Mouse (Mus musculus) CH12.LX (cell line): ENCODE measurements around the gene Esyt3. TPM values are rescaled to one million over a fixed set of nuclear protein-coding genes. Genes with fewer than 3 reads are reported as not detected.

Experiments
- DNase-seq: peaks from one replicate; pipeline ENCODE4 v3.0.0-alpha.2; 2013; ENCODE audit errors: extremely low read depth
- H3K27ac ChIP-seq: 2 replicates; pipeline ENCODE4 v1.5.1; 2012; ENCODE audit warnings: low read depth, mild to moderate bottlenecking, control low read depth, moderate library complexity; ENCODE audit not compliant: insufficient read depth
- H3K27me3 ChIP-seq: replicated peaks from 2 replicates; pipeline ENCODE3; 2012; ENCODE audit warnings: inconsistent platforms
- H3K36me3 ChIP-seq, 2 experiments: replicated peaks in 1 of 2; 2 replicates each; pipeline versions ENCODE3 to v1.6.1; 2012; ENCODE audit warnings: inconsistent platforms in 1 of 2, low read length in 1 of 2, mild to moderate bottlenecking in 1 of 2, mixed read lengths in 1 of 2, moderate library complexity in 1 of 2; ENCODE audit not compliant: control insufficient read depth in 1 of 2, insufficient read depth in 1 of 2
- H3K4me1 ChIP-seq, 2 experiments: 2 replicates each; pipeline ENCODE4 v1.6.1; 2012; ENCODE audit warnings: inconsistent platforms in 1 of 2, moderate library complexity in 1 of 2; ENCODE audit not compliant: insufficient read depth in 2 of 2, control insufficient read depth in 1 of 2
- H3K4me2 ChIP-seq: 2 replicates; pipeline ENCODE4 v1.6.1; 2012; ENCODE audit warnings: low read depth, mild to moderate bottlenecking, control low read depth; ENCODE audit not compliant: poor library complexity, insufficient read depth, severe bottlenecking
- H3K4me3 ChIP-seq, 3 experiments: fragments of 150-350 bp in 1 of 3; sonication (generic) in 1 of 3; replicated peaks in 1 of 3; 2 replicates each; pipeline versions ENCODE3 to v1.5.1; 2011 to 2012; ENCODE audit warnings: low read depth in 2 of 3, low read length in 2 of 3, mild to moderate bottlenecking in 2 of 3, moderate library complexity in 2 of 3, control low read depth in 1 of 3, improper control_type of control experiment in 1 of 3, inconsistent platforms in 1 of 3, mixed read lengths in 1 of 3; ENCODE audit not compliant: poor library complexity in 1 of 3
- H3K79me2 ChIP-seq: replicated peaks from 2 replicates; pipeline ENCODE4 v1.6.1; 2012; ENCODE audit warnings: mild to moderate bottlenecking, moderate library complexity; ENCODE audit not compliant: control insufficient read depth, poor library complexity, insufficient read depth, severe bottlenecking; ENCODE audit errors: extremely low read depth
- H3K9ac ChIP-seq: 2 replicates; pipeline ENCODE4 v1.6.1; 2012; ENCODE audit warnings: low read depth, mild to moderate bottlenecking, control low read depth, moderate library complexity; ENCODE audit not compliant: insufficient read depth
- H3K9me3 ChIP-seq: replicated peaks from 2 replicates; pipeline ENCODE3; 2012; ENCODE audit warnings: low read length, inconsistent platforms, mixed read lengths
- E2F4 ChIP-seq: IDR thresholded peaks from 2 replicates; pipeline ENCODE4 v1.6.1; 2011; ENCODE audit warnings: low read depth, low read length, improper control_type of control experiment; ENCODE audit not compliant: insufficient replicate concordance
- EP300 ChIP-seq: IDR thresholded peaks from 2 replicates; pipeline ENCODE4 v1.6.1; 2011; ENCODE audit warnings: low read length, improper control_type of control experiment
- ETS1 ChIP-seq: conservative IDR thresholded peaks from 2 replicates; pipeline ENCODE4 v1.6.1; 2012; ENCODE audit warnings: low read depth, mild to moderate bottlenecking, inconsistent platforms, low read length, improper control_type of control experiment, moderate library complexity
- GABPA ChIP-seq: IDR thresholded peaks from 2 replicates; pipeline ENCODE4 v1.6.1; 2012; ENCODE audit warnings: low read depth, low read length, improper control_type of control experiment, inconsistent platforms; ENCODE audit not compliant: insufficient replicate concordance
- HCFC1 ChIP-seq: IDR thresholded peaks from 2 replicates; pipeline ENCODE4 v1.6.1; 2012; ENCODE audit warnings: low read depth, mild to moderate bottlenecking, inconsistent platforms, low read length, improper control_type of control experiment
- IRF4 ChIP-seq: IDR thresholded peaks from 2 replicates; pipeline ENCODE4 v1.6.1; 2014; ENCODE audit warnings: low read depth, mild to moderate bottlenecking, inconsistent platforms, low read length, improper control_type of control experiment
- KAT2A ChIP-seq: IDR thresholded peaks from 2 replicates; pipeline ENCODE4 v1.6.1; 2012; ENCODE audit warnings: low read length, improper control_type of control experiment, inconsistent platforms; ENCODE audit not compliant: insufficient replicate concordance
- MAX ChIP-seq: IDR thresholded peaks from 2 replicates; pipeline ENCODE4 v1.6.1; 2011; ENCODE audit warnings: low read length, improper control_type of control experiment
- MEF2A ChIP-seq: IDR thresholded peaks from 2 replicates; pipeline ENCODE4 v1.6.1; 2014; ENCODE audit warnings: low read depth, mild to moderate bottlenecking, inconsistent platforms, low read length, improper control_type of control experiment, borderline replicate concordance
- MXI1 ChIP-seq: IDR thresholded peaks from 2 replicates; pipeline ENCODE4 v1.6.1; 2011; ENCODE audit warnings: mild to moderate bottlenecking, low read depth, low read length, improper control_type of control experiment
- MYC ChIP-seq: IDR thresholded peaks from 2 replicates; pipeline ENCODE4 v1.6.1; 2011; ENCODE audit warnings: low read depth, mild to moderate bottlenecking, improper control_type of control experiment, low read length
- NELFE ChIP-seq: IDR thresholded peaks from 2 replicates; pipeline ENCODE4 v1.6.1; 2011; ENCODE audit warnings: low read depth, low read length, improper control_type of control experiment
- NRF1 ChIP-seq: IDR thresholded peaks from 2 replicates; pipeline ENCODE4 v1.6.1; 2014; ENCODE audit warnings: low read depth, mild to moderate bottlenecking, inconsistent platforms, low read length, improper control_type of control experiment, moderate library complexity
- POLR2A ChIP-seq: IDR thresholded peaks from 2 replicates; pipeline ENCODE4 v1.6.1; 2011; ENCODE audit warnings: low read depth, mild to moderate bottlenecking, improper control_type of control experiment, low read length
- RAD21 ChIP-seq: IDR thresholded peaks from 2 replicates; pipeline ENCODE4 v1.6.1; 2011; ENCODE audit warnings: low read depth, mild to moderate bottlenecking, low read length, improper control_type of control experiment, moderate library complexity
- RCOR1 ChIP-seq: conservative IDR thresholded peaks from 2 replicates; pipeline ENCODE4 v1.6.1; 2012; ENCODE audit warnings: low read depth, mild to moderate bottlenecking, inconsistent platforms, low read length, improper control_type of control experiment
- SIN3A ChIP-seq: IDR thresholded peaks from 2 replicates; pipeline ENCODE4 v1.6.1; 2012; ENCODE audit warnings: low read length, improper control_type of control experiment, inconsistent platforms
- TBP ChIP-seq: conservative IDR thresholded peaks from 2 replicates; pipeline ENCODE4 v1.6.1; 2011; ENCODE audit warnings: low read depth, low read length, improper control_type of control experiment
- TCF12 ChIP-seq: IDR thresholded peaks from 2 replicates; pipeline ENCODE4 v1.6.1; 2014; ENCODE audit warnings: low read depth, mild to moderate bottlenecking, inconsistent platforms, low read length, improper control_type of control experiment
- UBTF ChIP-seq: IDR thresholded peaks from 2 replicates; pipeline ENCODE4 v1.6.1; 2012; ENCODE audit warnings: low read depth, mild to moderate bottlenecking, inconsistent platforms, low read length, improper control_type of control experiment, moderate library complexity
- ZKSCAN1 ChIP-seq: IDR thresholded peaks from 2 replicates; pipeline ENCODE4 v1.6.1; 2012; ENCODE audit warnings: low read depth, inconsistent platforms, low read length, improper control_type of control experiment, borderline replicate concordance
- ZMIZ1 ChIP-seq: IDR thresholded peaks from 2 replicates; pipeline ENCODE4 v1.6.1; 2012; ENCODE audit warnings: low read depth, mild to moderate bottlenecking, inconsistent platforms, low read length, improper control_type of control experiment
- dilution Hi-C: fragments of 300-500 bp; cut with MboI; formaldehyde crosslinking; loops from 2 replicates; pipeline ENCODE4 v1.14.3; 2020; ENCODE audit warnings: low sequenced_read_pairs; ENCODE audit not compliant: extremely low pct_unique_long_range_greater_than_20kb, extremely low pct_ligation_motif_present
- in situ Hi-C: fragments of 300-500 bp; cut with MboI; formaldehyde crosslinking; loops from 3 replicates; pipeline ENCODE4 v1.14.3; 2019; ENCODE audit warnings: low sequenced_read_pairs, low pct_ligation_motif_present, low pct_unique_long_range_greater_than_20kb, mixed read lengths
- polyA plus RNA-seq: library from polyadenylated mRNA; unstranded; fragments of >175 nt; gene quantifications from 2 replicates; pipeline ENCODE4 v1.2.1, GENCODE M21; 2012; ENCODE audit warnings: low read depth; ENCODE audit not compliant: insufficient read length
- total RNA-seq, 2 experiments: library from RNA; depleted of rRNA; stranded (reverse); fragments of 300-350 nt in 1 of 2; fragments of >200 nt in 1 of 2; gene quantifications; 2 replicates each; pipeline ENCODE4 v1.2.3; 2012 to 2014

Esyt3 gene
- total and polyA plus RNA-seq, 3 experiments = not detected

DNA sequence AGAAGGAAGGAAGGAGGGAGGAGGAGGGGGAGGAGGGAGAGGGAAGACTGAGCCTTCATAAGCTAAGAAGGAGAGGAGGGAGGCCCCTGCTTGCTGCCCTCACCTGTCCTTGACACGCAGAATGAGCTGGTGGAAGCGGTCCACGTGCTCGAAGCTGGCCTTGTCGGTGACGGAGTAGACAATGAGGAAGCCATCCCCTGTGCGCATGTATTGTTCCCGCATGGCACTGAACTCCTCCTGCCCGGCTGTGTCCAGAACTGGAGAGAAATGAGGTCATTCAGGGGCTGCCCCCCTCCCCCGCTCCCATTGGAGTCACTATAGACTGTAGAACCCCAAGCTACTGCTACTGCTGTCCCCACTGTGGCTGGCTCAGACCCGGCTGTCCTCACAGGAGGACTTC is 36.0 kb upstream of the Esyt3 start:
- no peak for DNase-seq
- no peaks in the 10 kb centered on the region for H3K79me2 ChIP-seq
- in situ Hi-C loops (no loop called here), dilution Hi-C loops (no loop called here)
- no peaks in the 10 kb centered on the region for H3K9me3 ChIP-seq
- no peak for TF ChIP-seq KAT2A
- TF ChIP-seq TBP = no peak
- TF ChIP-seq E2F4 = no peak
- TF ChIP-seq MEF2A = no peak
- TF ChIP-seq POLR2A = no peak
- no peaks in the 10 kb centered on the region for H3K36me3 ChIP-seq
- H3K9ac ChIP-seq = no peak overlapping the region
- H3K4me2 ChIP-seq = 0 out of 2 replicates have a peak overlapping the region, but pooled peaks have one; percentile 11
- no peak overlapping the region for H3K27ac ChIP-seq
- peaks cover 4 to 12% of the 10 kb centered on the region in 2 experiments; a peak in 2 of 4 replicates for H3K4me1 ChIP-seq
- H3K27me3 ChIP-seq = no peaks in the 10 kb centered on the region
- H3K4me3 ChIP-seq = no peak overlapping the region

DNA sequence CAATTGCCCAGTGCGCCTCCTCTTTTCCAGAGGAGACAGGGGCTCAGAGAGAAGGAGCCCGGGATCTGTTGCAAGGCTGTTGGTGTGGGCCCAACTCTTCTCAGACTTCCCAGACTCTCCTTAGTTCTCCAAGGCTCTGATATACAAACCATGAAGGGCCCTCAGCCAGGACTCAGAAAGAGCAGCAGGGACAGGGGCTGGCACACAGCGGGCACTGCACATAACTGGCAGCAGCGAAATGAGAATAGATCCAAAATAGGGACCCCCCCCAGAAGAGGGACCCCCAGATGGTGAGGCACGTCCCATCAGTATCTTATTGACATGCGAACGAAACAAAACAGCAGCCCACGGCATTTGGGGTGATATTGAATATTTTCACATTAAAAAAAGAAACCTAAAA is 34.8 kb upstream of the Esyt3 start:
- no peaks in the 10 kb centered on the region for H3K27me3 ChIP-seq
- H3K4me2 ChIP-seq = no peak overlapping the region
- TF ChIP-seq RAD21 = no peak
- no peak for TF ChIP-seq MEF2A
- no peak for TF ChIP-seq RCOR1
- no peak for TF ChIP-seq ZKSCAN1
- no peak for TF ChIP-seq ETS1
- TF ChIP-seq HCFC1 = no peak
- TF ChIP-seq UBTF = no peak
- no peak for TF ChIP-seq MYC
- no peak for TF ChIP-seq EP300
- no peak for DNase-seq
- H3K4me1 ChIP-seq = peaks cover 4 to 12% of the 10 kb centered on the region in 2 experiments; a peak in 2 of 4 replicates
- H3K27ac ChIP-seq = no peak overlapping the region
- H3K9me3 ChIP-seq = no peaks in the 10 kb centered on the region
- no peak overlapping the region for H3K9ac ChIP-seq
- no peaks in the 10 kb centered on the region for H3K79me2 ChIP-seq
- in situ Hi-C loops = no loop called here
- H3K4me3 ChIP-seq = no peak overlapping the region
- no peaks in the 10 kb centered on the region for H3K36me3 ChIP-seq
- dilution Hi-C loops = no loop called here

DNA sequence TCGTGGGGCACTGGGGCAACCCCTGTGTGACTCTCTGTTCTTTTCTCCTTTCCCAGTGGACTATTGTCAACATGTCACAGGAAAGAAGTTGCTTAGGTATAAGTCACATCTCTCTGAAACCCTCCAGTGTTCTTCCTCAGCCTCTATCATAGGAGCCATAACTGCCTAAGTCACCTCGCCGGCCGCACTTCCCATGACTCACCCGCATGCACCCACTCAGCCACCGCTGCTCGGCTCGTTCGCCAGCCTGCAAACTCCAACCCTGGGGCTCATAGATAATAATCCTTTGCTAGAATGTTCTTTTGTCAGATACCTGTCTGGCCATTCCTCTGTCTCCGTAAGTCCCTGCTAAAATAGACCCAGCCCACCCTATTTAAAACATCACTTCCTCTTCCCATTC is 33.2 kb upstream of the Esyt3 start:
- no peak overlapping the region for H3K27ac ChIP-seq
- no peak overlapping the region for H3K9ac ChIP-seq
- H3K4me2 ChIP-seq = no peak overlapping the region
- in situ Hi-C loops = no loop called here
- peaks cover 9 to 18% of the 10 kb centered on the region in 2 experiments for H3K4me1 ChIP-seq
- no peak overlapping the region for H3K4me3 ChIP-seq
- H3K79me2 ChIP-seq = no peaks in the 10 kb centered on the region
- H3K27me3 ChIP-seq = no peaks in the 10 kb centered on the region
- no peak for TF ChIP-seq SIN3A
- TF ChIP-seq ZMIZ1 = no peak
- no peak for TF ChIP-seq MAX
- no peak for TF ChIP-seq GABPA
- no peak for TF ChIP-seq MXI1
- TF ChIP-seq NELFE = no peak
- no peak for TF ChIP-seq TCF12
- TF ChIP-seq IRF4 = no peak
- no peak for TF ChIP-seq NRF1
- no peak for TF ChIP-seq KAT2A
- TF ChIP-seq, all 38 proteins: peak for 0
- dilution Hi-C loops = no loop called here
- Histone ChIP-seq H3K9me3 (no peaks in the 10 kb centered on the region), H3K36me3 (no peaks in the 10 kb centered on the region)
- DNase-seq = no peak
